Mouse (Mus musculus) myocyte (in vitro differentiated cells): ENCODE data around the gene Camsap2.

Source experiments
- E2F4 ChIP-seq: IDR thresholded peaks from one replicate; pipeline ENCODE4 v1.6.1; 2011; ENCODE audit warnings: mild to moderate bottlenecking, control low read depth, moderate library complexity; ENCODE audit not compliant: insufficient read depth
- MAX ChIP-seq: IDR thresholded peaks from one replicate; pipeline ENCODE4 v1.6.1; 2011; ENCODE audit warnings: low read depth, mild to moderate bottlenecking, control low read depth
- MYOG ChIP-seq, 3 experiments: IDR thresholded peaks; one replicate each; pipeline ENCODE4 v1.6.1; 2011; ENCODE audit warnings: control low read depth in 2 of 3, low read depth in 2 of 3, mild to moderate bottlenecking in 2 of 3; ENCODE audit not compliant: insufficient read length in 2 of 3, control insufficient read depth in 1 of 3, insufficient read depth in 1 of 3
- POLR2A ChIP-seq: IDR thresholded peaks from one replicate; pipeline ENCODE4 v1.6.1; 2011; ENCODE audit warnings: low read depth, mild to moderate bottlenecking, control low read depth, moderate library complexity; ENCODE audit not compliant: insufficient read length
- SRF ChIP-seq: IDR thresholded peaks from one replicate; pipeline ENCODE4 v1.6.1; 2011; ENCODE audit warnings: low read depth; ENCODE audit not compliant: control insufficient read depth, insufficient read length
- TCF12 ChIP-seq: IDR thresholded peaks from one replicate; pipeline ENCODE4 v1.6.1; 2011; ENCODE audit warnings: mild to moderate bottlenecking, control low read depth; ENCODE audit not compliant: poor library complexity, insufficient read depth, severe bottlenecking
- TCF3 ChIP-seq: IDR thresholded peaks from one replicate; pipeline ENCODE4 v1.6.1; 2011; ENCODE audit warnings: low read depth, control low read depth; ENCODE audit not compliant: insufficient read length
- USF1 ChIP-seq: IDR thresholded peaks from one replicate; pipeline ENCODE4 v1.6.1; 2011; ENCODE audit warnings: low read depth, mild to moderate bottlenecking, control low read depth, moderate library complexity

DNA sequence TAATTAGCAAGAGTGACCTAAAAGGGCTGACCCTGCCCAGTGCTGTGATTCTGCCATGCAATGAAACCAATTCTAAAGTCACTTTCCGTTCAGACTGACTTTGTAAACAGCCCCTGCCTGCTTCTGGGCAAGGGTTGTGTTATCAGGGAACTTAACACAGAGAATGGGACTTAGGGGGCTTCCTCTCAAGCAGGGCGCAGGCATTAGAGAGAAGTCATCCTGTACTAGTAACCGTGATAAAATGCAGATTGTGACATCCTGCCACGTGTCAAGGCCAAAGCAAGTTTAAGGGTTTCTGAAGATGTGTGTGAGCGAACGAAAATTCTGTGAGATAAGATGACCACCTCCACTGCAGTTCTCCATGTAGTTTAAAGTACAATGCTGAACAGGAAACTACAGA is 79.8 kb downstream of the Camsap2 start:
- no peak for TF ChIP-seq MYOG (IDR thresholded peaks at IDR 0.05; ENCODE audit: control insufficient read depth in 1 of 3, insufficient read depth in 1 of 3, insufficient read length in 2 of 3, low read depth in 2 of 3)
- no peak for TF ChIP-seq TCF12
- no peak for TF ChIP-seq POLR2A
- TF ChIP-seq SRF, result no peak
- no peak for TF ChIP-seq MAX
- no peak for TF ChIP-seq USF1
- TF ChIP-seq E2F4, result no peak
- TF ChIP-seq TCF3, result no peak
